Mouse (Mus musculus): ENCODE measurements around the gene Utp4.
"Not testable (repeated sequence)": the region's sequence is repeated elsewhere in the genome, so short reads cannot be mapped to it uniquely, and the experiment has no call there.

The Utp4 gene

DNA sequence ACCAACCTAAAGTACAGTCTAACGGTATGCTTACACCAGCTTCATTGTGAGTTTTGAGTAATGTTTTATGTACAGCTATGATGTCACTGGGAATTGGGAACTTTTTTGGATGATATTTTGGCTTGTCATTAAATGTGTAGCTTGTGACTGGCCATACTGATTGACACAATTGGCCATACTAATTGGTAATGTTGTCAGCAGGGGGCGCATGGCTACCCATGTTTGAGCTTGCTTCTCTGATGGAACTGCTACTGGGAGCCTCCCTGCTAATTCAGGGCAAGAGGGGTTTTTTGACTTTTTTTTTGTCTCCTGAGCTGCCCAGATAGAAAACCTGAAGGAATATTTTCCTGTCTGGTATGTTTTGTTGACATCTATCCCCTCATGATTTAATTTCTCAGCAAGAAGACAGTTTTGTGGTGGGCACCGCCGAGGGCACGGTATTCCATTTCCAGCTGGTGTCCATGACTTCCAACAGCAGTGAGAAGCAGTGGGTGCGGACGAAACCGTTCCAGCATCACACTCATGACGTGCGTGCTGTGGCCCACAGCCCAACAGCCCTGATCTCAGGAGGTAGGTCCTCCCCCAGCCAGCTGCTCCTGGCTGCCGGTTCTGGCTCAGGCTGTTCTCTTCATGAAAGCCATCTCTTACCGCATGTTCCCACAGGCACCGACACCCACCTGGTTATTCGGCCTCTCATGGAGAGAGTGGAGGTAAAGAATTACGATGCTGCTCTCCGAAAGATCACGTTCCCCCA lies 12.5 kb downstream of the Utp4 start:
- DNase-seq: peak; percentile 69

DNA sequence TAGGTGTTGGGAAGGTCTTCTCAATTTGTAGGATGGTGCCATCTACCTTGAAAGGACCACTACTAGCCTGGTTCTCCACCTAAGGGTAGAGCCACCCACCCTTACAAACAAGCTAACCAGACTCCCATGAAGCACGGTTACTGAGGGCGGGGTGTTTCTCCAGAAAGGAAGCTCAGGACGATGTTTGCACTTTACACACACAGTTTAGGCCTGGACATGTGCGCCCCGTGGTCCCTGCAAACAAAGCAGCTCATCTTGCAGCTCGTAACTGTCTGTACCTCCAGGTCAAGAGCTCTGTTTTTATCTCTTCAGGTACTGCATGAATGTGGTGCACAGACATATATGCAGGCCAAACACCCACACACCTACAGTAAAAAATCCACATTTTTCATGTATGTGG lies 13.2 kb downstream of the Utp4 start:
- no peak for DNase-seq

- no peak for DNase-seq
Measured at GRCm38 (mm10) chr8:106907450-106907849, 14.0 kb downstream of the Utp4 start.

DNA sequence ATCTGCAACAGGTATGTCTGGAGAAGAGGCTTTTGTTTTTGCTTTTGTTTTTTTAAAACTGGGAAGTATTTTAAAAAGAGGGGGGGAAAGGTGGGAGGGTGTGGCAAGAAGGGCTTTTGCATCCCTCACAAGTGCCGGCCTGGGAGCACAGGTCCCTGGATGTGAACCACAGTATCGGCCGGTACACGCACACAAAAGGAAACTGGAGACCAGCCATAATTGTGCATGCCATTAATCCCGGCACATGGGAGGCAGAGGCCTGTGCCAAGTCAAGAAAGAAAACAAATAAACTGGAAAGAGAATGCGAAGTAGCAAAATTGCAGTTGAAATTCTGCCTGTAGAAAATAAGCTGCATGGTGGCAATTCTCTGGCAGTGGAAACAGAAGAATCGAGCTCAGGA lies 14.9 kb downstream of the Utp4 start:
- DNase-seq: no peak

DNA sequence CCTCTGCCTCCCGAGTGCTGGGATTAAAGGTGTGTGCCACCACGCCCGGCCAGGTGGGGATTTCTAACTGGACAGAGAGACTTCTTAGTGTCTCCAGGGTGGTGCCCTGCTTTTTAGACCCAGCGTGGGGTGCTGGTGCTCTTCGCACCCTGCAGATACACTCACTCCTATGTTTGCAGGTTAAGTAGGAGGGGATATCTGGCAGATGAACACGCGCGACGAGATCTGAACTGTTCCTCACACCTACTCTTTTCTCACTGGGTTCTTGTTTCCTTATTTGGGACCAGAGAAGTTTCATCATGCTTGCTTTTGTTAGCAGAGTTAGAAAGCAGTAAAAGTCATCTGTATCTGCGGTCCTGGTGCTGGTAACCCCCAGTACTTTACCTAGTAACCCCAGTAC lies 20.2 kb downstream of the Utp4 start:
- no peak for DNase-seq

- DNase-seq: no peak
Measured at GRCm38 (mm10) chr8:106919721-106920394, 26.4 kb downstream of the Utp4 start.

GRCm38 (mm10) chr8:106920395-106920741 lies 26.9 kb downstream of the Utp4 start:
- DNase-seq: no peak

DNA sequence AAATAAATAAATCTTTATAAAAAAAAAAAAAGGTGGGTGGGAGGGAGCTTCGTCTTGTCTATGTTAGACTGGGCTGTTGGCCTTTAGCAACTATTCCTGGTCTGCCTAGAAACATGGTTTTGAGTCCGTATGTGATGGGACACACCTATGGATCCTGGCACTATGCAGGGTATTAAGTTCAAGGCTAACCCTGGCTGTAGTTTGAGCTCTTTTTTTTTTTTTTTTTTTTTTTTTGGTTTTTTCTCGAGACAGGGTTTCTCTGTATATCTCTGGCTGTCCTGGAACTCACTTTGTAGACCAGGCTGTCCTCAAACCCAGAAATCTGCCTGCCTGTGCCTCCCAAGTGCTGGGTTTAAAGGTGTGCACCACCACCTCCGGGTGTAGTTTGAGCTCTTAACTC lies 30.6 kb downstream of the Utp4 start:
- no peak for DNase-seq

DNA sequence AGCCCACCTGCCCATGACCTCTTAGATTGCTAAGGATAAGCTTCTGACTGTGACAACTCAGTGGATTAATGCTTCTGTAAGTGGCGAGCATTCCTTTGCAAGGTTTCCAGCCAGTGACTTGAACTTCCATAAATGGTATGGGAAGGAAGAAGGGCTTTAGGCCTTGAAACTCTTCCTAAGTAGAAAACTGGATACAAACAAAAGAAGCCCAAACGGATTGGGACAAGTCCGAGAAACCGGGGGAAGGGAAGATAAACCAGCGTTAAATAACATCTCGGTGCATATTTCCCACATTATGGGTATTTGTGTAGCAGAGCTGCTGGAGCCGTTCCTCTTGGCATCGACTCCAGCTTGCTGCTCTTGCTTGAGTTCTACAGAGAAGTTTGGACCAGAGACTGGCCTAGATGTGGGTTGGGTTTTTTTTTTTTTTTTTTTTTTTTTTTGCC lies 31.5 kb downstream of the Utp4 start:
- DNase-seq: no peak

DNA sequence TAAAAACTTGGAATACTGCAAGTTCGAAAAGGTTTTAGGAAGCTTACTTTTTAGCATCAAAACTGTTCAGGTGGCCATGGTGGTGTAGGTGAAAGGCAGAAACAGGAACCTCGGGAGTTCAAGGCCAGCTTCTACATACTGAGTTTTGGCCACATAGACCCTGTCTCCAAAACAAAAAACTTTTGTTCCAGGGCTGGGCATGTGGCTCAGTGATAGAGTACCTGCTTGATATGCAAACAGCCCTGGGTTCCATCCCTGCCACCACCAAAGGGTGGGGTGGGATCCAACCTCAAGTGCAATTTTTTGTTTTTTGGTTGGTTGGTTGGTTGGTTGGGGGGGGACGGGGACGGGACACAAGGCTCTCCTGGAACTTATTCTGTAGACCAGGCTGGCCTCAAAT lies 32.0 kb downstream of the Utp4 start:
- no peak for DNase-seq

DNA sequence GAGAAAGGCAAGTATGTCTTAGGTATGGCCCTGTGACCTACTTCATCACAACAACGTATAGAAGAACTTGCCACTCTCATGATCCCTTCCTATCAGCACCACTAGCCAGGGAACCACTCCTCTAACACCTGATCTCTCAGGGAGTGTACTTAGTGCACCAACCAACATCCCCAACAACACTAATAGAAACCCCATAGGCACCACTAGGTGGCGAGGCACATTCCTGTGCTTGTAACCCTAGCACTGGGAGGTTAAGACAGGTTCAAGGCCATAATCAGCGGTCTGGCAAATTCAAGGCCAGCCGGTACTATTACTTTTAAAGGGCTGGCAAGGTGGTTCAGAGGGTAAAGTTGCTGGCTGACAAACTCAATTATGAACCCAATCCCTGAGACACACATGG lies 33.8 kb downstream of the Utp4 start:
- DNase-seq: peak; percentile 54

GRCm38 (mm10) chr8:106928182-106928581 lies 34.7 kb downstream of the Utp4 start:
- DNase-seq: not testable (repeated sequence)

- peak; percentile 61 for DNase-seq
Measured at GRCm38 (mm10) chr8:106929155-106929913, 35.9 kb downstream of the Utp4 start.

DNA sequence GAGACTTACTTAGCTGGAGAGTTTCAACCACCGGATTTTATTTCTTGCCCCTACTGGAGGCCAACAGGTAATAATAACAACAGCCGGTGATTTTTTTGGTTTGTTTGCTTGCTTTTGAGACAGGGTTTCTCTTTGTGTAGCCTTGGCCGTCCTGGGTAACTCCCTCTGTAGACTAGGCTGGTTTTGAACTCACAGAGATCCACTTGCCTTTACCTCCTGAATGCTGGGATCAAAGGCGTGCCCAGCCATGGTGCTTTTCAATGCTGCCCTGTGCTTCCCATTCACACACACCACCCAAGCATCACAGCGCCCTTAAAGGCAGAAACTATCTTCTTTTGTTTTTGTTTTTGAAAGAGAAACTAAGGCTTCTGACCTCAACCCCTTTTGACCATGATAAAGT lies 36.5 kb downstream of the Utp4 start:
- no peak for DNase-seq

GRCm38 (mm10) chr8:106932376-106933065 lies 39.1 kb downstream of the Utp4 start:
- DNase-seq: peak; percentile 50

GRCm38 (mm10) chr8:106933506-106934143 lies 40.2 kb downstream of the Utp4 start:
- DNase-seq: no peak

- DNase-seq: no peak
Measured at GRCm38 (mm10) chr8:106934226-106934977, 41.0 kb downstream of the Utp4 start.

DNA sequence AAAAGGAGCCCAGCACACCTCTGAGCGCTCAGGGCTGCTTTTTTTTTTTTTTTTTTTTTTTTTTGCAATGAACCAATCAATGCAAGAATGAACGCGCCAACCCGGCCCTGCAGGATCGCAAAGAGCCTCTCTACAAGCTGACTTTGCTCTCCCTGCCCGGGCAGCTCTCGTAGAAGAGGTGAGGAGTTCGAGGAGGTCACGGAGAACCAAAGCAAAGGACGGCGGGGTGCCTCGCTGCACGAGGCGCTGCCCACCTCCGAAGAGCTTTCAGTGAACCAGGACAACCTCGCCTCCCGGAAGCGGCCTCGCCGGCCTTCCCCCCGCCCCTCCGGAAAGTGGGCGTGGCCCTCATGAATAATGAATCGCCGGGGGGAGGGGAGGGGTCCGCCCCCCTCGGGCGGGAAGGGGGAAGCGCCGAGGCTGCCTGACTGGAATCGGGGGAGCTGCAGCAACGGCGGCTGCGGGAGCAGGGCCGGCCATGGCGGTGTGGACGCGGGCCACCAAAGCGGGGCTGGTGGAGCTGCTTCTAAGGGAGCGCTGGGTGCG lies 42.0 kb downstream of the Utp4 start, which contains the start of gene Sntb2:
TSS of gene Sntb2 (plus strand) at position 427 of the 546 bp plus-strand sequence.
- DNase-seq: peak; percentile 100

- DNase-seq: peak; percentile 73
Measured at GRCm38 (mm10) chr8:106935899-106936477, 42.6 kb downstream of the Utp4 start.

DNA sequence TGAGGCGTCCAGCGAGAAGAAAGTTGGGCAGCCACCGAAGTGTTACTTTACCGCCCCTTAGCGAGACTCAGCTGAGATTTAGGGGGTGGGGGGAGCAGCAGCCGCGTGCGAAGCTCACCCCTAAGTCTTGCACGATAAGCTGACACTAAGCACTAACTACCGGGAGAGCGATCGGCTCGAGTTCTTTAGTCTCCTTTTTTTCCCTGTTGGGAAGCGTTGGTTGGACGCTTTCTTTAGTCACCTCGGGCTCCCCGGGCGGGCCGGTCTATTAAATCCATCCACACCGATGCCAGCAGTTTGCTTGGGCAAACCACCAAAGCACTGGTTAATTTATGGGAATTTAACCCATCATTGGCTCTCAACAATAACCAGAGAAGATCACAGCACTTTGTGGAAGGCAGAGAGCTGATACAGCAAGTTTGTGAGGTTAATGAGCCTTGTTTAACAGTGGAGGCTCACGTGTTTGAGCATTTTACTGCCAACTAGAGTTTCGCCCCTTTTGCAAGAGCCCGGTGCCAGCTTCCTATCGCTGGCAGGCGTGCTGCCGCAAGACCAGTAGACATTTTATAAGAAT lies 43.1 kb downstream of the Utp4 start:
- DNase-seq: peak; percentile 68

All from embryo, embryonic 11 days (tissue).